Mouse (Mus musculus) embryonic facial prominence, embryonic 15.5 days (tissue): Measurements from ENCODE around the gene Lamtor3. TPM values are rescaled to one million over a fixed set of nuclear protein-coding genes. Genes with fewer than 3 reads are reported as not detected.

Experiments
- ATAC-seq: fragments of 200-750 bp; cut with Nextera tagmentation; 2 replicates; pipeline ENCODE4 v1.8.0; 2017; ENCODE audit warnings: low read depth, moderate TSS enrichment; ENCODE audit not compliant: insufficient number of reproducible peaks, low FRiP score, low TSS enrichment
- H3K27ac ChIP-seq: fragments of 300-500 bp; sonication (generic); replicated peaks from 2 replicates; pipeline ENCODE4 v1.5.1; 2015; ENCODE audit warnings: mild to moderate bottlenecking, inconsistent platforms
- H3K27me3 ChIP-seq: fragments of 300-500 bp; sonication (generic); 2 replicates; pipeline ENCODE4 v1.6.1; 2015; ENCODE audit warnings: inconsistent platforms
- H3K36me3 ChIP-seq: fragments of 300-500 bp; sonication (generic); 2 replicates; pipeline ENCODE4 v1.6.1; 2015; ENCODE audit warnings: mild to moderate bottlenecking, inconsistent platforms
- H3K4me1 ChIP-seq: fragments of 300-500 bp; sonication (generic); 2 replicates; pipeline ENCODE4 v1.6.1; 2015; ENCODE audit warnings: inconsistent platforms
- H3K4me2 ChIP-seq: fragments of 300-500 bp; sonication (generic); replicated peaks from 2 replicates; pipeline ENCODE4 v1.6.1; 2015; ENCODE audit warnings: mild to moderate bottlenecking, inconsistent platforms
- H3K4me3 ChIP-seq: fragments of 300-500 bp; sonication (generic); replicated peaks from 2 replicates; pipeline ENCODE4 v1.5.1; 2015; ENCODE audit warnings: mild to moderate bottlenecking, inconsistent platforms
- H3K9ac ChIP-seq: fragments of 300-500 bp; sonication (generic); 2 replicates; pipeline ENCODE4 v1.6.1; 2015; ENCODE audit warnings: inconsistent platforms
- H3K9me3 ChIP-seq: fragments of 300-500 bp; sonication (generic); replicated peaks from 2 replicates; pipeline ENCODE4 v1.6.1; 2016; ENCODE audit warnings: inconsistent platforms
- WGBS: fragments of 180-500 bp; shearing (Covaris S2); methylation state at CpG from one replicate; pipeline ENCODE4 v1.1.7; 2015; 5-methylcytosine and 5-hydroxymethylcytosine counted together
- polyA plus RNA-seq: library from polyadenylated mRNA; unstranded; fragments of >200 nt; fragmentation: Nextera tagmentation; extraction: Ambion mirVana; gene quantifications from 2 replicates; pipeline ENCODE4 v1.2.1, GENCODE M21; 2015

Lamtor3 gene
- polyA plus RNA-seq, 1 experiment from 2014 or later, result 110 TPM

DNA sequence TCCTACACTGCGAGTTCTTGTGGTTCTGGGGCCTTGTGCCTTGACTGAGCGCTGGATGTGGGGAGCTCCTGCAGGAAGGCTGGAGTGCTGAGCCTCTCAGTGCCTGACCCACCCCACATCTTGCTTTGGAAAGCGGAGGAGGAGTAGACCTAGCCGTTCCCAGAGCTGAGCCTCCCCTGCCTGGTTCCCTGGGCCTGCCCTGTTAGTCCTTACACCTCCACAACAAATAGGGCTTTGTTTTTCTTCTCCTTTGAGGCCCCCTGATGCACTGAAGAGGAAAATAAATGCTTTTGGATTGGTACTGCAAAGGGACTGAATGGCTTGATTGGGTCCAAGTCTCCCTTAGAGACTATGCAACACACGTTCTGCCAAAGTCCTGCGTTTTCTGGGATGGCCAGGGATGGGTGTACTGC is 59.3 kb downstream of the Lamtor3 start:
- no peak for ATAC-seq
- H3K4me3 ChIP-seq, result no peak overlapping the region
- no peak overlapping the region for H3K4me2 ChIP-seq
- H3K36me3 ChIP-seq, result no peaks in the 10 kb centered on the region
- H3K4me1 ChIP-seq, result peaks cover 10% of the 10 kb centered on the region; the same call in 1 of the 2 replicates
- no peaks in the 10 kb centered on the region for H3K27me3 ChIP-seq
- no peaks in the 10 kb centered on the region for H3K9me3 ChIP-seq
- no peak overlapping the region for H3K27ac ChIP-seq
- WGBS, result 42% methylated on average over 6 of the region's 6 CpGs
- H3K9ac ChIP-seq, result no peak overlapping the region

DNA sequence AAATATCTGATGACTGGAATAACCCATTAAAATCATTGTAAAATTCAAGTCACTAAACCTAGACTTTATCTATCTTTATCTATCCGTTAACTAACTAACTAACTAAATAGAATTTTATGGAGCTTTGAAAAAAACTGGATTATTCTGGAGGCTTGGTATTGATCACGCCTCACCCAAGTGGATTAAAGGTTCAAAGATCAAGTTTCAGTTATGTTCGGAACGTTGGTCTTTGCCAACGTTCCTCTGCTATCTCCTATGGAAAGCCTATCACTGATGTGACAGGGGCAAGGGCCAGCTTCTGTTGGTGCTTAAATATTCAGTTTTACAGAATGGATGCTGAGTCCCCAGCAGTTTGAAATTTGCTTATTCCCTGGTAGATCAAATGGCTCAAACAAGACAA is 59.9 kb downstream of the Lamtor3 start:
- 61% methylated on average over 5 of the region's 5 CpGs for WGBS

More for the DNA sequence above, 59.9 kb downstream of the Lamtor3 start:
- Histone ChIP-seq H3K27me3 (no peaks in the 10 kb centered on the region), H3K27ac (no peak overlapping the region), H3K4me2 (no peak overlapping the region), H3K4me3 (no peak overlapping the region), H3K4me1 (peaks cover 10% of the 10 kb centered on the region; the same call in 1 of the 2 replicates), H3K9ac (no peak overlapping the region), H3K36me3 (no peaks in the 10 kb centered on the region), H3K9me3 (no peaks in the 10 kb centered on the region)
- no peak for ATAC-seq

Other genes with a start within 250 kb of the Lamtor3 start
- not detected in 2 replicates for gene Gm21962, start 247.0 kb upstream of the Lamtor3 start, polyA plus RNA-seq
- 1,249 and 1,332 TPM in 2 replicates for gene H2afz, start 54.0 kb upstream of the Lamtor3 start, polyA plus RNA-seq
- 13.6 and 13.9 TPM in 2 replicates for gene Dnajb14, start 50.8 kb upstream of the Lamtor3 start, polyA plus RNA-seq
- 11.5 and 15.9 TPM in 2 replicates for gene Dapp1, start 63.0 kb downstream of the Lamtor3 start, polyA plus RNA-seq
- 1.9 and 2.8 TPM in 2 replicates for gene 1110002E22Rik, start 146.5 kb downstream of the Lamtor3 start, polyA plus RNA-seq
- 0.17 and 0.35 TPM in 2 replicates for gene Gm5105, start 148.9 kb downstream of the Lamtor3 start, polyA plus RNA-seq
- 7.7 and 10.8 TPM in 2 replicates for gene Trmt10a, start 224.9 kb downstream of the Lamtor3 start, polyA plus RNA-seq
- 7.9 and 8.7 TPM in 2 replicates for gene Mttp, start 226.5 kb downstream of the Lamtor3 start, polyA plus RNA-seq